Mouse (Mus musculus) heart, embryonic 14.5 days (tissue): ENCODE results near the gene Mcm9. TPM values are rescaled to one million over a fixed set of nuclear protein-coding genes. Genes with fewer than 3 reads are reported as not detected.
"Not testable (repeated sequence)": the region's sequence is repeated elsewhere in the genome, so short reads cannot be mapped to it uniquely, and the experiment has no call there.

ENCODE experiments used
- ATAC-seq: fragments of 200-750 bp; cut with Nextera tagmentation; 2 replicates; pipeline ENCODE4 v1.8.0; 2017; ENCODE audit warnings: low read depth, moderate TSS enrichment; ENCODE audit not compliant: insufficient number of reproducible peaks, insufficient read depth, low FRiP score
- H3K27ac ChIP-seq, 2 experiments: fragments of 200-500 bp in 1 of 2; fragments of 300-500 bp in 1 of 2; sonication (generic) in 1 of 2; replicated peaks in 1 of 2; 2 replicates each; pipeline ENCODE4 v1.5.1; 2012 to 2014; ENCODE audit warnings: low read depth in 2 of 2, low read length in 2 of 2, control low read depth in 1 of 2, mild to moderate bottlenecking in 1 of 2, mixed read lengths in 1 of 2; ENCODE audit not compliant: control insufficient read depth in 1 of 2, insufficient read depth in 1 of 2
- H3K27me3 ChIP-seq: fragments of 300-500 bp; sonication (generic); 2 replicates; pipeline ENCODE4 v1.6.1; 2014; ENCODE audit warnings: mild to moderate bottlenecking, low read length, control low read depth; ENCODE audit not compliant: control insufficient read depth, insufficient read depth
- H3K36me3 ChIP-seq: fragments of 300-500 bp; sonication (generic); 2 replicates; pipeline ENCODE4 v1.6.1; 2014; ENCODE audit warnings: mild to moderate bottlenecking, control low read depth, low read length, mixed read lengths; ENCODE audit not compliant: control insufficient read depth, insufficient read depth
- H3K4me1 ChIP-seq, 2 experiments: fragments of 200-500 bp in 1 of 2; fragments of 300-500 bp in 1 of 2; sonication (generic) in 1 of 2; 2 replicates each; pipeline ENCODE4 v1.6.1; 2012 to 2014; ENCODE audit warnings: low read length in 2 of 2, control low read depth in 1 of 2, mixed read lengths in 1 of 2; ENCODE audit not compliant: control insufficient read depth in 2 of 2, insufficient read depth in 2 of 2
- H3K4me2 ChIP-seq: fragments of 300-500 bp; sonication (generic); 2 replicates; pipeline ENCODE4 v1.6.1; 2014; ENCODE audit warnings: mild to moderate bottlenecking, low read length
- H3K4me3 ChIP-seq, 2 experiments: fragments of 200-500 bp in 1 of 2; fragments of 300-500 bp in 1 of 2; sonication (generic) in 1 of 2; 2 replicates each; pipeline ENCODE4 v1.5.1; 2012 to 2014; ENCODE audit warnings: low read length in 2 of 2, mild to moderate bottlenecking in 2 of 2, control low read depth in 1 of 2, low read depth in 1 of 2, moderate library complexity in 1 of 2; ENCODE audit not compliant: control insufficient read depth in 1 of 2, insufficient read depth in 1 of 2
- H3K9ac ChIP-seq: fragments of 300-500 bp; sonication (generic); 2 replicates; pipeline ENCODE4 v1.6.1; 2014; ENCODE audit warnings: mild to moderate bottlenecking, low read length
- H3K9me3 ChIP-seq: fragments of 300-500 bp; sonication (generic); 2 replicates; pipeline ENCODE4 v1.6.1; 2016; ENCODE audit warnings: low read length, control low read depth; ENCODE audit not compliant: control insufficient read depth
- WGBS: fragments of 180-500 bp; shearing (Covaris S2); extraction: QIAGEN DNeasy Blood & Tissue Kit; methylation state at CpG from one replicate; pipeline ENCODE4 v1.1.7; 2014; 5-methylcytosine and 5-hydroxymethylcytosine counted together
- polyA plus RNA-seq: library from polyadenylated mRNA; unstranded; fragments of >200 nt; fragmentation: Nextera tagmentation; extraction: Ambion mirVana; gene quantifications from 2 replicates; pipeline ENCODE4 v1.2.1, GENCODE M21; 2014

Mcm9 gene
- polyA plus RNA-seq = 11.1 and 11.8 TPM in 2 replicates

GRCm38 (mm10) chr10:53630339-53630738 is at the start of gene Mcm9:
TSS of gene Mcm9 (minus strand) at chr10:53630439.
- H3K9ac ChIP-seq = peak within 1 kb of the TSS; percentile 89
- WGBS = 58% methylated on average over 10 of the region's 10 CpGs
- ATAC-seq, H3K9me3 ChIP-seq, H3K36me3 ChIP-seq, H3K27me3 ChIP-seq: not testable (repeated sequence)
- peaks cover 3 to 16% of the 10 kb centered on the region in 2 experiments for H3K4me1 ChIP-seq
- H3K4me3 ChIP-seq = peak within 1 kb of the TSS; percentile 90 to 94
- H3K4me2 ChIP-seq = peak within 1 kb of the TSS; percentile 71
- H3K27ac ChIP-seq = peak within 1 kb of the TSS; percentile 96

- no peaks in the 10 kb centered on the region for H3K9me3 ChIP-seq
- H3K4me1 ChIP-seq = no peaks in the 10 kb centered on the region
- WGBS = 27% methylated on average over 4 of the region's 4 CpGs
- H3K27me3 ChIP-seq = no peaks in the 10 kb centered on the region
- H3K4me3 ChIP-seq = no peak overlapping the region
- H3K4me2 ChIP-seq = peak overlapping the region; percentile 42
- H3K36me3 ChIP-seq = no peaks in the 10 kb centered on the region
- no peak overlapping the region for H3K9ac ChIP-seq
- no peak for ATAC-seq
- peak overlapping the region; percentile 38 to 73; a peak in 3 of 4 replicates for H3K27ac ChIP-seq
Measured at GRCm38 (mm10) chr10:53661788-53662187, 31.5 kb upstream of the Mcm9 start.

- not testable (repeated sequence) for ATAC-seq, H3K9ac ChIP-seq, H3K4me1 ChIP-seq, H3K36me3 ChIP-seq, H3K27me3 ChIP-seq, H3K4me3 ChIP-seq, H3K27ac ChIP-seq, H3K4me2 ChIP-seq, H3K9me3 ChIP-seq
- 86% methylated on average over 5 of the region's 5 CpGs for WGBS
Measured at GRCm38 (mm10) chr10:53654239-53654638, 24.0 kb upstream of the Mcm9 start.

- H3K9ac ChIP-seq = no peak overlapping the region
Measured at GRCm38 (mm10) chr10:53650683-53651082, 20.4 kb upstream of the Mcm9 start.

GRCm38 (mm10) chr10:53641507-53641906 is 11.3 kb upstream of the Mcm9 start:
- H3K4me2 ChIP-seq = no peak overlapping the region
- ATAC-seq = no peak
- no peaks in the 10 kb centered on the region for H3K36me3 ChIP-seq
- H3K27ac ChIP-seq = no peak overlapping the region
- no peak overlapping the region for H3K4me3 ChIP-seq
- no peaks in the 10 kb centered on the region for H3K9me3 ChIP-seq
- H3K4me1 ChIP-seq = no peaks in the 10 kb centered on the region
- H3K9ac ChIP-seq = no peak overlapping the region
- H3K27me3 ChIP-seq = no peaks in the 10 kb centered on the region

More at GRCm38 (mm10) chr10:53650683-53651082, 20.4 kb upstream of the Mcm9 start:
- Histone ChIP-seq H3K36me3 (no peaks in the 10 kb centered on the region; the same call in 1 of the 2 replicates), H3K9me3 (no peaks in the 10 kb centered on the region), H3K4me3 (no peak overlapping the region), H3K27ac (no peak overlapping the region), H3K4me2 (no peak overlapping the region), H3K4me1 (no peaks in the 10 kb centered on the region), H3K27me3 (no peaks in the 10 kb centered on the region)
- 72% methylated on average over 2 of the region's 2 CpGs for WGBS
- ATAC-seq = no peak

GRCm38 (mm10) chr10:53635246-53635971 is 5.2 kb upstream of the Mcm9 start:
- no peak for ATAC-seq
- Histone ChIP-seq H3K36me3 (no peaks in the 10 kb centered on the region), H3K4me1 (peaks cover 6 to 8% of the 10 kb centered on the region in 2 experiments; a peak in 3 of 4 replicates), H3K9ac (peak overlapping the region; percentile 35), H3K27me3 (no peaks in the 10 kb centered on the region), H3K4me2 (peak overlapping the region; percentile 61), H3K4me3 (peak overlapping the region; percentile 28 to 36), H3K9me3 (no peaks in the 10 kb centered on the region), H3K27ac (peak overlapping the region; percentile 89 to 94)
- 22% methylated on average over 13 of the region's 13 CpGs for WGBS

GRCm38 (mm10) chr10:53634160-53634559 is 3.9 kb upstream of the Mcm9 start:
- no peak overlapping the region for H3K4me3 ChIP-seq
- no peaks in the 10 kb centered on the region for H3K27me3 ChIP-seq
- 79% methylated on average over 10 of the region's 10 CpGs for WGBS
- no peak overlapping the region for H3K4me2 ChIP-seq
- no peaks in the 10 kb centered on the region for H3K9me3 ChIP-seq
- no peaks in the 10 kb centered on the region for H3K36me3 ChIP-seq
- H3K9ac ChIP-seq = no peak overlapping the region
- H3K4me1 ChIP-seq = peaks cover 6 to 8% of the 10 kb centered on the region in 2 experiments; a peak in 3 of 4 replicates
- H3K27ac ChIP-seq = no peak overlapping the region
- no peak for ATAC-seq

GRCm38 (mm10) chr10:53629918-53630250 is 355 bp downstream of the Mcm9 start:
- Histone ChIP-seq H3K27ac (peak overlapping the region; percentile 96), H3K36me3 (peaks cover 10% of the 10 kb centered on the region), H3K9ac (peak overlapping the region; percentile 89), H3K4me3 (peak overlapping the region; percentile 90 to 94), H3K4me2 (peak overlapping the region; percentile 71), H3K9me3 (no peaks in the 10 kb centered on the region), H3K4me1 (peaks cover 0 to 12% of the 10 kb centered on the region in 2 experiments; a peak in 3 of 4 replicates), H3K27me3 (no peaks in the 10 kb centered on the region)
- peak; percentile 94 for ATAC-seq
- under 1% methylated on average over 35 of the region's 35 CpGs for WGBS
